Mouse (Mus musculus) embryonic fibroblast, embryonic 13.5 days (primary cell): Measurements from ENCODE around the gene Gm8127. TPM values are rescaled to one million over a fixed set of nuclear protein-coding genes. Genes with fewer than 3 reads are reported as not detected.
"Not testable (repeated sequence)": the region's sequence is repeated elsewhere in the genome, so short reads cannot be mapped to it uniquely, and the experiment has no call there.

Source experiments
- H3K27ac ChIP-seq: 2 replicates; pipeline ENCODE4 v1.5.1; 2012; ENCODE audit warnings: low read length, control low read depth, inconsistent platforms; ENCODE audit not compliant: insufficient read depth
- H3K4me1 ChIP-seq: 2 replicates; pipeline ENCODE4 v1.6.1; 2011; ENCODE audit warnings: low read length; ENCODE audit not compliant: control insufficient read depth, insufficient read depth
- H3K4me3 ChIP-seq: 2 replicates; pipeline ENCODE4 v1.5.1; 2011; ENCODE audit warnings: mild to moderate bottlenecking, control low read depth, low read length; ENCODE audit not compliant: insufficient read depth
- polyA plus RNA-seq: library from polyadenylated mRNA; stranded (reverse); fragments of >200 nt; gene quantifications from 2 replicates; pipeline ENCODE4 v1.2.4, GENCODE M21; 2011; ENCODE audit warnings: low read depth; ENCODE audit not compliant: missing spikeins, insufficient read length

The Gm8127 gene
- polyA plus RNA-seq, 1 experiment: not detected

DNA sequence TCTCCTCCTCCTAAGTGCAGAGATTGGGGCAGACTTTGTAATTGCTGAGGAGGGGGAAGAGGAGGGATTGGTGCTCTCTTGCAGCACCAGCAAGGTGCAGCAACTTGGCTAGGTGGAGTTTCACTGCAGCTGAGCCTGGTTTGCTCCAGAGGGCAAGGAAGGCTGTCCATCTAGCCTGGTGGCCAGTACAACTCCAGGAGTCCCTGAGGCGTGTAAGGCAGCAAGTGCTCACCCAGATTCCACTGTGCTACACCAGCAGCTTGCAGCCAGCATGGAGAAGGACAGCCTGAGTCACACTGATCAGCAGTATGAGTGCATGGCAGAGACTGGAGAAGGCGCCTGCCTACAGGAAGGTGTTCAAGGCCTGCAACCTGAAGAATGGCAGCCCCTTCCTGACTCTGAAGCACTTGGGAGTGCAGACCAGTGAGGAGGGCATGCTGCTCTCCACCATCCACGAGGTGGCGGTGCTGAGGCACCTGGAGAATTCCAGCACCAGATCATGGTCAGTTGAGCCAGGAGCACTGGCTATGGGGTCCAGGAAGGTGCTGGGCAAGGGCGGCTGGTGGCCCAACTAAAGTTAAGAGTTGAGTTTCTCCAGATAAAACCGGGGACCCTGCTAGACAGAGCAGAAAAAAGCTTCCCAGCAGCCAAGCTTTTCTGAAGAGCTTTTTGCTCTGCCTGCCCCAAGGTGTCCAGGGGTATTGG is 42.9 kb downstream of the Gm8127 start:
- not testable (repeated sequence) for H3K4me3 ChIP-seq, H3K4me1 ChIP-seq, H3K27ac ChIP-seq

GRCm38 (mm10) chr14:43249611-43250170 is 43.9 kb downstream of the Gm8127 start:
- H3K4me1 ChIP-seq, H3K27ac ChIP-seq, H3K4me3 ChIP-seq: not testable (repeated sequence)

Other genes starting within 250 kb of the Gm8127 start
- gene Gm8094, start 217.2 kb downstream of the Gm8127 start, polyA plus RNA-seq: not detected in 2 replicates
- gene Gm8104, start 193.2 kb downstream of the Gm8127 start, polyA plus RNA-seq: not detected in 2 replicates
- not detected in 2 replicates for gene Gm7233, start 114.0 kb downstream of the Gm8127 start, polyA plus RNA-seq
- not detected in 2 replicates for gene Gm8122, start 58.5 kb downstream of the Gm8127 start, polyA plus RNA-seq
- not detected in 2 replicates for gene Gm8126, start 35.2 kb downstream of the Gm8127 start, polyA plus RNA-seq
- not detected in 2 replicates for gene Gm9732, start 18.8 kb downstream of the Gm8127 start, polyA plus RNA-seq
- gene 1700001F09Rik, start 54.0 kb upstream of the Gm8127 start, polyA plus RNA-seq: not detected in 2 replicates
- gene Gm8138, start 122.5 kb upstream of the Gm8127 start, polyA plus RNA-seq: not detected in 2 replicates
- gene Gm5799, start 249.7 kb upstream of the Gm8127 start, polyA plus RNA-seq: not detected in 2 replicates